Mouse (Mus musculus): Measurements from ENCODE around the gene Birc5.

- TF ChIP-seq CTCF (IDR thresholded peaks at IDR 0.05; ENCODE audit: low read depth, low read length) (no peak), POLR2A (IDR thresholded peaks at IDR 0.05; ENCODE audit: borderline replicate concordance, low read depth, low read length) (no peak)
These were observed 32.6 kb upstream of the Birc5 start for GRCm38 (mm10) chr11:117816389-117816996.
